Mouse (Mus musculus) adrenal gland, postnatal 10 days (tissue): ENCODE results near the gene Rnase2b. TPM values are rescaled to one million over a fixed set of nuclear protein-coding genes. Genes with fewer than 3 reads are reported as not detected.
"Not testable (repeated sequence)": the region's sequence is repeated elsewhere in the genome, so short reads cannot be mapped to it uniquely, and the experiment has no call there.

Experiments used
- DNase-seq: peaks from one replicate; pipeline ENCODE4 v3.0.0; 2021; ENCODE audit warnings: mixed read lengths
- long read RNA-seq, 2 experiments: library from polyadenylated mRNA; stranded (forward); transcript quantifications; one replicate each; pipeline ENCODE4 v2.0.0; 2021
- total RNA-seq, 2 experiments: library from RNA; stranded (reverse); gene quantifications; 2 replicates each; pipeline ENCODE4 v1.2.3; 2021

The Rnase2b gene
- not detected for total RNA-seq
- long read RNA-seq, experiment 1: 0 reads
- long read RNA-seq, experiment 2: 0 reads

DNA sequence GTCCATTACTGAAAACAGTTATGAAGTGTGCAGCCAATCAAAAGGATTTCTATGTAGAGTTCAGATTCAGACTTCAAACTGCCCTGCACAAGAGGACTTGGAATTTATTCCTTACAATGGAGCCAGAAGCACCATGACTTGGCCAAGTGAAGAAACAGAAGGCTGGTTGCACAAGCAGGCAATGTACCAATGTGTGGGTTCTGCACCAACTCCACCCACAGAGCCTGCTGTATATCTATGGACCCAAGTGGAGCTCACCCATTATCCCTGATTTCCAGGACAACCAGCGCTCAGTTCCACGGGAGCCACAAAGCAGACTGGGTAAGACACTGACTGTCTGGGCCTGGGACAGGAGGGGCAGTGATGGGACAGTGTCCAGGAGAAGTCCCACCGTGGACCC lies at the start of gene Rnase2b:
Rnase2b (plus strand) TSS at position 285 of the 400 bp plus-strand sequence.
- not testable (repeated sequence) for DNase-seq

- DNase-seq: no peak
Observed at GRCm38 (mm10) chr14:51113476-51113875, 48.6 kb upstream of the Rnase2b start.

GRCm38 (mm10) chr14:51113916-51114560 lies 48.0 kb upstream of the Rnase2b start, which contains the start of gene Eddm3b:
TSS of gene Eddm3b (plus strand) at chr14:51114426.
- no peak for DNase-seq

DNA sequence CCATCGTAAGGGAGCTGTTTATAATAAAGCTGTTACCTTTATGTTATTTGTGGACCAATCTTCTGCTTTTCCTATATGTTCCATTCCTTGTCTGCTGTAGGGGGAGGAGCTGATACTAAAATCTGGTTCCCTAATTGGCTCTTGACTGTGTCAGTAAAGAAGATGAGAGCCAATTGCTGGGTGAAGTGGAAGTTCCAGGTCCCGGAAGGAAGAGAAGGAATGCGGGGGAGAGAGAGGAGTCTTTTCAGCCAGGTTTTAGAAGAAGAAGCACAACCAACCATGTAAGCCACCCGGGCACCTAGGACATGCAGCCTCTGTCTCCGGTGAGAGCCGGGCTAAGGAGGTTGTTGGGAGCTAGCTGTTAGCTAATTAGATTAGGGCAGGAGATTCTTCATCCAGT lies 36.4 kb upstream of the Rnase2b start:
- no peak for DNase-seq

- no peak for DNase-seq
Observed at GRCm38 (mm10) chr14:51127648-51128258, 34.3 kb upstream of the Rnase2b start.

DNA sequence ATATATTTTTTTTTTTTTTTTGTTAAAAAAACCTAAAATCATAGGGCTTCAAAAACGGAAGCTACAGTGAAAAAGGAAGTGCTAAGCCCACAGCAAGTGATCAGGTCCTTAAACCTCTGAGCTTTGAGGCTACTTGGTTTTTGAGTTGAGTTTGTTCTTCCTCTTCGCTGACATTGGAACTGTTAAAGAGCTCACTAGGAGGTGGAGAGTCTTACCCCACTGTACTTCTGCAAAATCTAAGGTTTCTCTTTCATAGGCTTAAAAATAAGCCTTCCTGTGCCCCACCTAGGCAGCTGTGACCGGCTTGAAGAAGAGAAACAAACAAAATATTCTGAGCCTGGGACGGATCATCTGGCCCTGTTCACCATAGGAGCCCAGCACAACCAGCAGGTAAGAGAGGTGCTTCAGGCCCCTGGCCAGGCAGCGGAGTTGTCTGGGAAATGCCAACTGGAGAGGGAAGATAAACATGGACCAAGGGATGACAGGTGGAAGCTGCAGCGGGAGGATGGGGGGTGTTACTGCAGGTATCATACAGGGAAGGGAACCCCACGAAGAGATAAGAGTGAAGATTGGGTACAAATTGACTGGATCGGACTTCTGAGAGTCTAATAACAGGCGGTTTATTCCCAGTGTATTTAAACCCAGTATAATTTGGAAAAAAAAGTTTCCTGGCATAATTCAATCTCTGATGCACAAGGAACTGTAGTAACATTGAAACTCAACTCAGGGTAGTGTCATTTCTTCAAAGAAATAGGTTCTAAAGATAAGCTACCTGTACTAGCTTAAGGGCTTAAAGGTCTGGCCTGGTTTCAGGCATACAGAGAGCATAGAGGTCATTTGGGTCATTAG lies 33.1 kb upstream of the Rnase2b start:
- no peak for DNase-seq

DNA sequence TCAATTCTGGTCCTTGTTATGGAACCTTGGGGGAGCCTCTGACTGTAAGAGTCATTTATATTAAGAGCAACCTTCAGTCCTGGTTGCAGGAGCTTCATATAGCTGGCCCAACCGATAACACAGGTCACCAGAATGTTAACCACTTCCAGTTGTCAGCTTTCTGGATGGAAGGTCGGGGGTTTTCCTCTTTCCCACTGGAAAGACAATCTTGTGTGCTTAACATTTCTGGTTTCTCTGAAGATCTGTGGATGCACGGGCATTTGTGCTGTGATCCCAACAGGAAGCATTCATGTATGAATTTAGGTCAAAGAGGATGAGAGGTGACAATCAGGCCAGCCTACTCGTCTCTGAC lies 32.5 kb upstream of the Rnase2b start:
- no peak for DNase-seq

- DNase-seq: no peak
Observed at GRCm38 (mm10) chr14:51130315-51130940, 31.6 kb upstream of the Rnase2b start.

GRCm38 (mm10) chr14:51131086-51131815 lies 30.8 kb upstream of the Rnase2b start:
- DNase-seq: no peak

DNA sequence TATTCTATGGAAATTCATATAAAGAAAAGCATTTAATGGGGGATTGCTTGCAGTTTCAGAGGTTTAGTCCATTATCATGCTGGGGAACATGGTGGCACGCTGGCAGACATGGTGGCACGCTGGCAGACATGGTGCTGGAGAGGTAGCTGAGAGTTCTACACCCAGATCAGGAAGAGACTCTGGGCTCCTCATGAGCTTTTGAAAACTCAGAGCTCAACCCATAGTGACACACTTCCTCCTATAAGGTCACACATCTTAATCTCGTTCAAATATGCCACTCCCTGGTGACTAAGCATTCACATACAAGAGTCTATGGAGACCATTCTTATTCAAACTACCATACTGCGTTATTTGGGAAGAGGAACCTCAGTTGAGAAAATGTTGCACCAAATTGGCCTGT lies 29.7 kb upstream of the Rnase2b start:
- no peak for DNase-seq

DNA sequence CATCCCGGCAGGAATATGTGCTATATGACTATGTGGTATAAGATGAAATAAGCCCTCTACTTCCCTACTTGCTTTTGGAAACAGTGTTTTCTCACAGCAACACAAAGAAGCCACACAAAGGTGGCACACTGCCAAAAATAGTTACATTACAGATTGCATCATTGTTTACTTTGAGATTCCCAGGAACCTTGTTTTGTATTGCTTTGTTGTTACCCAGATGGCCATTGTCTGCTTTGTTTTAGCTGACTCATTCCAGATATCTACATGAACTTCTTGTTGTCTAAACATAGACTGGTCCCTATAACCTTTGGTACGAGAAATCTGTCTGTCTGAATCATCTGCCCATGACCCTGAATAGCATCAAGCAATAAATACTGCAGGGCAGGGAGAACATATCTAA lies 21.7 kb upstream of the Rnase2b start:
- no peak for DNase-seq

- DNase-seq: no peak
Observed at GRCm38 (mm10) chr14:51142119-51142518, 19.9 kb upstream of the Rnase2b start.

DNA sequence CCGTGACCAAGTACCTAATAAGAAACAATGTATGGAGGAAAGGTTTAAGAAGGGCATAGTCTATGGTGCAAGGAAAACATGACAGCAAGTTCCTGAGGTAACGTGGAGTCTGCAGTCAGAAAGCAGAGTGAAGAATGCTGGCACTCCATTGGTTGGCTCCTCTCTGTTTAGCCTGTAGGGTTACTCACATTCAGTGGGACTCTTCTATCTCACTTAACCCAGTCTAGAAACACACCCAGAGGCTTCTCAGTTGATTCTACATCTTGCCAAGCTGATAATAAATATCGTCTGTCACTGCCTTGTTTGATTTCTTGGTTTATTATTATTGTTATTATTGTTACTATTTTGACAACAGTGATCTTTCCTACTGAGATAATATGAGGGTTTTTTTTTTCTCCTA lies 19.5 kb upstream of the Rnase2b start:
- DNase-seq: no peak

DNA sequence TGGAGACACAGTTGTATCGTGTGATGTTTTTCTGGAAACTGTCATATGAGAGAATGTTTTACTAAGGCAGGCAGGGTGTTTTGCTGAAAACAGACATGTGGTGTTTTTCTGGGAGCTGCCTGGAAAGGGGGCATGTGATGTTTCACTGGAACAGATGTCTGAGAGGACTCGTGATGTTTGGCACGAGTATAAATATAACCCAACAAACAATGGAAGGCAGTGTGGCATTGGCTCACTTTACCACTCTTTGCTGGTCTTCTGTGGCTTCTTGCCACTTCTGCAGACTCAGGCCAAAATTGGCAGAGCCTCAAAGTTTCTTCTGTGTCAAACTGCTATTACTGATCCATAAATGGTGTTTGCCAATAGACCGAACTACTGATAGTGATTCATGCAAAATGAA lies 18.8 kb upstream of the Rnase2b start:
- DNase-seq: no peak

DNA sequence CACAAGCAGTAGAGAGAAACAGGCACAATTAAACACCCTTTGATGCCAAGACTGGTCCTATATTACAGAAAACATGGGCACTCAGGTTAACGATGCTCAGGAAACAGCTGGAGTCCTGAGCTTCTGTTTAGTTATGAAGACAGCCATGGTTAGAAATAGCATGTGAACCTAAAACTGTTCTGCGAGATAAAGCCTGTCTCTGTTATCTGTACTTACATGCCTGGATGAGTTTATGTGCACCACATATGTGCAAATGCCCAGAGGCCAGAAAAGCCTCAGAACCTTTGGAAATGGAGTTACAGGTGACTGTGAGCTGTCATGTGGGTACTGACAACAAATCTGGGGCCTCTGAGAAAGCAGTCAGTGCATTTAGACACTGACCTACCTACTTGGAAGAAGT lies 18.1 kb upstream of the Rnase2b start:
- DNase-seq: no peak

DNA sequence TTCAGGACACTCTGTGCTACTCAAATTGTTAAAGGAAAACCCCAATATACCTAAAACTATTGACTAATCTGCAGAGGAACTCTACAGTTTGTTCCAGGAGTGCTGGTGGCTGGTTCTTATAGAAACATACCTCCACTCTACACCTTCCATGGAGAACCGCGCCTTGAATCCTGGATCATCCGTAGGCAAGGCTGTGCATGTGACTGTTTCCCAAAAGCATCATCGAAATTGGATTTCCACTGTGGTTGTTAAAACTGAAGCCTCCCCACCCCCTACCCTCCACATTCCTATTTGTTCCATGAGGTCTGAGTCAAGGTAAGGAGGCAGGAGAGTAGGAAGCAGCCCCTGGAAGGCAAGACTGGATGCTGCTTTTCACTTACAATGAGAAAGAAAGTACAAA lies 17.6 kb upstream of the Rnase2b start:
- no peak for DNase-seq

- DNase-seq: no peak
Observed at GRCm38 (mm10) chr14:51145521-51145920, 16.5 kb upstream of the Rnase2b start.

DNA sequence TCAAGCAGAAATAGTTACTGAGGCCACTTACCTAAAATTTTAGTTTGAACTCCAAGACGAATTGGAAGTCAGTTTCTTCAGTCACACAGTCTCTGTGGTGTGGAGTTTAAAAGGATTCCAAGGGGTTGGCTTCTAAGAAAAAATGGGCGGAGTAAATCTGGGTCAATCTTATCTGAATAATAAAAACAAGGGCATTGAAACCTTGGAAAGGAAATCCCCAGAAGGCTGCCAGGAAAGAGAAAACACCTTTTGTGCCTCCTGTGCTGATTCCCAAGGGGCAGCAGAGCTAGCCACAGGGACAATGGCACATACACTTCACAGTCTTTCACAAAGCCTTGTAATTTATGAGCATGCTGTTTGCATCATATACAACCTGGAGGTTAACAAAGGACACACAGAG lies 15.4 kb upstream of the Rnase2b start, which contains the start of gene Rnase1:
Rnase1 (minus strand) TSS at position 101 of the 400 bp plus-strand sequence.
- DNase-seq: no peak

DNA sequence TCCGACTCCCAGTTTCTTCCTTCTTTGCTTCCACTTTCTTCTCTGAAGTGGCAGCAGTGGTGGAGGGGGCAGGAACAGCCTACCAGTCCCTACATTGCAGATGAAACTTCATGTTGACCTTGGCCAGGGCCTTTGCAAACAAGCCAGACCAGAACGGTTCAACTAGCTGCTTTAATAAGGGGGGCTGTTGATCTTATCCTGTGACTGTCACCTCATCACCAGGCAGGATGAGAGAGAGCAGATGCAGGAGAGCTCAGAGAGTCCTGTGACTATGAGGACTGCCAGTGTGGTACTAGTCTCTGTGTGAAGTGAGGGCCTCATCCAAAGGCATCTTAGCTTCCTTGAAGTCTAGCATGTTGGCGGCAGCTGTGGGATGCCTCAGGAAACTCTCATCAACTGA lies 14.1 kb upstream of the Rnase2b start:
- DNase-seq: no peak

- DNase-seq: no peak
Observed at GRCm38 (mm10) chr14:51149164-51149563, 12.9 kb upstream of the Rnase2b start.

DNA sequence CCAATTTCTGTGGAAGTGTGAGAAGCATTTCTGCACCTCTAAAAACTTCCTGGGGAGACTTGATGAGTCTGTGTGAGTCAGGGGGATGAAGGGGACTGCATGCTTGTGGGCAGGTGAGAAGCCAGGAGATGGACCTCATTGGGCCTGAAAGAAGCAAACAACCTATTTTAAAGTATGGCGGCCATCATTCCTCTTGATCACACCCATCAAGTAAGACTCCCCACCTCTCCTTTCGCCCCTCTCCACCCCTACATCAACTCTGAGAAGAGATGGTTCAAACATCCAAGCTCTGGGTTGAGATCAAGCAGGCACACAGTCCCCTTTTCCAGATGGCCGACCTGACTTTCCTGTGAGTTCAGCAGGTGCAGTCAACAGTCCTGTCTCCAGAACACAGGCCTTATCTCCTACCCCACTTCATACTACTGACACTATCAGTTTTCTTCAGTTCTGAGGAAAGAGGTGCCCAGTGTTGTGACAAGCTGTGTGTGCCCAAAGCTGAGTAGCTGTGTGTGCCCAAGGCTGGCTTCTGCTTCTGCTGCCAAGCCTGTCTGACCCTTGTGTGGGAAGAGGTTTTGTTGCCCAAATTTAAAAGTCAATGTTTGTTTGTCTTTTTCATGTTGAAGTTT lies 11.7 kb upstream of the Rnase2b start:
- DNase-seq: no peak
